ENCODE assay signal across 8 mouse cellular contexts in genomic region chr9:43239712-43240593, GRCm38 (mm10). TPM values are rescaled to one million over a fixed set of nuclear protein-coding genes. Genes with fewer than 3 reads are reported as not detected.
DNase-seq lines count a peak whose midpoint lies in the region; ATAC-seq and TF ChIP-seq lines count a peak whose summit lies in the region.

Oaf (minus strand) TSS chr9:43239911.

- H3K4me3 ChIP-seq in forebrain, embryonic 13.5 days: peak within 1 kb of the TSS; percentile 60
- peak within 1 kb of the TSS; percentile 84 for H3K4me3 ChIP-seq in heart, embryonic 16.5 days (ENCODE audit: low read length)
- peak within 1 kb of the TSS; percentile 88 for H3K4me3 ChIP-seq in liver, embryonic 13.5 days (replicated peaks)
- peak within 1 kb of the TSS; percentile 79 for H3K4me3 ChIP-seq in stomach, postnatal 0 days (ENCODE audit: low read depth, low read length)

- DNase-seq in ES-CJ7 (ENCODE audit: low read depth, low spot score): peak; percentile 84
- peak; percentile 86 for DNase-seq in c-Kit-positive CD71-positive TER-119-positive erythroid progenitor cells, embryonic 14.5 days (ENCODE audit: low spot score)
- DNase-seq in kidney, postnatal 36 days: peak; percentile 91 to 94
- DNase-seq in liver, embryonic 13.5 days: peak; percentile 86
- peak; percentile 90 for DNase-seq in neural tube, embryonic 10.5 days (ENCODE audit: extremely low spot score, low spot score)
- DNase-seq in stomach, postnatal 0 days (ENCODE audit: low spot score): peak; percentile 89

- H3K27ac ChIP-seq in forebrain, embryonic 13.5 days: peak within 1 kb of the TSS; percentile 1; the same call in 1 of the 2 replicates
- H3K27ac ChIP-seq in heart, embryonic 16.5 days (ENCODE audit: low read length): peak within 1 kb of the TSS; percentile 77
- H3K27ac ChIP-seq in liver, embryonic 13.5 days: peak within 1 kb of the TSS; percentile 94
- H3K27ac ChIP-seq in stomach, postnatal 0 days (replicated peaks): peak within 1 kb of the TSS; percentile 91

- WGBS in forebrain, embryonic 13.5 days: 2% methylated on average over 41 of the region's 44 CpGs
- WGBS in heart, embryonic 16.5 days: 2% methylated on average over 44 of the region's 44 CpGs
- WGBS in liver, embryonic 13.5 days (ENCODE audit: insufficient replicate concordance): 1% methylated on average over 41 of the region's 44 CpGs
- under 1% methylated on average over 44 of the region's 44 CpGs for WGBS in stomach, postnatal 0 days

- TF ChIP-seq CTCF in stomach, postnatal 0 days (IDR thresholded peaks at IDR 0.05; ENCODE audit: low read depth): no peak

- H3K27me3 ChIP-seq in forebrain, embryonic 13.5 days: peaks cover 17% of the 10 kb centered on the region
- H3K27me3 ChIP-seq in heart, embryonic 16.5 days (ENCODE audit: control insufficient read depth, insufficient read depth, low read length): no peaks in the 10 kb centered on the region
- H3K27me3 ChIP-seq in liver, embryonic 13.5 days: no peaks in the 10 kb centered on the region
- no peaks in the 10 kb centered on the region for H3K27me3 ChIP-seq in stomach, postnatal 0 days (ENCODE audit: control insufficient read depth, insufficient read depth, low read length)

- H3K9me3 ChIP-seq in forebrain, embryonic 13.5 days (replicated peaks): no peaks in the 10 kb centered on the region
- H3K9me3 ChIP-seq in heart, embryonic 16.5 days (replicated peaks; ENCODE audit: control insufficient read depth, low read length): no peaks in the 10 kb centered on the region
- H3K9me3 ChIP-seq in liver, embryonic 13.5 days (replicated peaks): no peaks in the 10 kb centered on the region
- no peaks in the 10 kb centered on the region for H3K9me3 ChIP-seq in stomach, postnatal 0 days (ENCODE audit: control insufficient read depth, low read length)

- H3K4me1 ChIP-seq in forebrain, embryonic 13.5 days: peaks cover 30% of the 10 kb centered on the region
- H3K4me1 ChIP-seq in heart, embryonic 16.5 days (ENCODE audit: control insufficient read depth, insufficient read depth, low read length): peaks cover 16% of the 10 kb centered on the region
- peaks cover 94% of the 10 kb centered on the region for H3K4me1 ChIP-seq in liver, embryonic 13.5 days (replicated peaks)
- H3K4me1 ChIP-seq in stomach, postnatal 0 days (replicated peaks; ENCODE audit: control insufficient read depth, insufficient read depth): peaks cover 14% of the 10 kb centered on the region

- peak; percentile 72 for TF ChIP-seq EP300 in stomach, postnatal 0 days (optimal IDR thresholded peaks at IDR 0.05)

- peak within 1 kb of the TSS; percentile 68 for H3K9ac ChIP-seq in forebrain, embryonic 13.5 days
- peak within 1 kb of the TSS; percentile 88 for H3K9ac ChIP-seq in heart, embryonic 16.5 days (ENCODE audit: low read length)
- H3K9ac ChIP-seq in liver, embryonic 13.5 days: peak within 1 kb of the TSS; percentile 92
- H3K9ac ChIP-seq in stomach, postnatal 0 days (ENCODE audit: low read length): peak within 1 kb of the TSS; percentile 79

- H3K36me3 ChIP-seq in forebrain, embryonic 13.5 days (ENCODE audit: poor library complexity, severe bottlenecking): no peaks in the 10 kb centered on the region
- H3K36me3 ChIP-seq in heart, embryonic 16.5 days (ENCODE audit: control insufficient read depth, insufficient read depth): no peaks in the 10 kb centered on the region
- peaks cover 20% of the 10 kb centered on the region; the same call in 1 of the 2 replicates for H3K36me3 ChIP-seq in liver, embryonic 13.5 days
- no peaks in the 10 kb centered on the region for H3K36me3 ChIP-seq in stomach, postnatal 0 days (ENCODE audit: control insufficient read depth, insufficient read depth, low read length)

- H3K4me2 ChIP-seq in forebrain, embryonic 13.5 days: peak within 1 kb of the TSS; percentile 79
- peak within 1 kb of the TSS; percentile 75 for H3K4me2 ChIP-seq in heart, embryonic 16.5 days (ENCODE audit: low read depth, low read length)
- peak within 1 kb of the TSS; percentile 94 for H3K4me2 ChIP-seq in liver, embryonic 13.5 days
- peak within 1 kb of the TSS; percentile 83 for H3K4me2 ChIP-seq in stomach, postnatal 0 days (replicated peaks; ENCODE audit: low read depth)

- ATAC-seq in forebrain, embryonic 13.5 days: peak; percentile 89
- ATAC-seq in heart, embryonic 16.5 days (replicated peaks; ENCODE audit: extremely low read depth, insufficient read depth, low FRiP score): peak; percentile 88
- peak; percentile 80 for ATAC-seq in liver, embryonic 13.5 days (ENCODE audit: low read depth)
- peak; percentile 89 for ATAC-seq in stomach, postnatal 0 days (ENCODE audit: low FRiP score, low TSS enrichment)

RNA-seq across cellular contexts. Expression of gene Oaf, which starts in this region (rescaled TPM):
- 7.6 and 9.1 TPM in 2 replicates for polyA plus RNA-seq in forebrain, embryonic 13.5 days (2015; fragmentation: Nextera tagmentation; extraction: Ambion mirVana)
- 26.0 and 27.4 TPM in 2 replicates for polyA plus RNA-seq in heart, embryonic 16.5 days (2015; fragmentation: Nextera tagmentation; extraction: Ambion mirVana)
- polyA plus RNA-seq in liver, embryonic 13.5 days (2015; fragmentation: Nextera tagmentation; extraction: Ambion mirVana): 27.4 and 29.3 TPM in 2 replicates
- 30.9 and 31.9 TPM in 2 replicates for polyA plus RNA-seq in stomach, postnatal 0 days (2015; fragmentation: Nextera tagmentation; extraction: Ambion mirVana)

Comparison
In these comparisons a context has a peak if more than half of its experiments do, and no peak if none do; other contexts are left out.
1. Peak in every context shown above with its lines: DNase-seq, ATAC-seq, H3K4me3 ChIP-seq and H3K27ac ChIP-seq.
2. H3K27ac ChIP-seq: peak in every context shown above with its lines; median percentile 94 in liver, embryonic 13.5 days; 91 in stomach, postnatal 0 days; 77 in heart, embryonic 16.5 days; 1 in forebrain, embryonic 13.5 days.